Mouse (Mus musculus): Measurements from ENCODE around the gene Ntn4.

GRCm38 (mm10) chr10:93777372-93777771, 136.9 kb downstream of the Ntn4 start:
- TF ChIP-seq CTCF (IDR thresholded peaks at IDR 0.05; ENCODE audit: extremely low read depth, insufficient read depth, insufficient read length, insufficient replicate concordance) (peak; percentile 38; the same call in 1 of the 2 replicates), POLR2A (IDR thresholded peaks at IDR 0.05; ENCODE audit: low read depth, low read length) (no peak)

All from spleen, adult 2 months (tissue).